Mouse (Mus musculus): ENCODE results near the gene Pak6.
A peak's percentile ranks its signal among the peaks of the same experiment; 100 is the strongest.
"Not testable (repeated sequence)": the region's sequence is repeated elsewhere in the genome, so short reads cannot be mapped to it uniquely, and the experiment has no call there.

Pak6 gene

DNA sequence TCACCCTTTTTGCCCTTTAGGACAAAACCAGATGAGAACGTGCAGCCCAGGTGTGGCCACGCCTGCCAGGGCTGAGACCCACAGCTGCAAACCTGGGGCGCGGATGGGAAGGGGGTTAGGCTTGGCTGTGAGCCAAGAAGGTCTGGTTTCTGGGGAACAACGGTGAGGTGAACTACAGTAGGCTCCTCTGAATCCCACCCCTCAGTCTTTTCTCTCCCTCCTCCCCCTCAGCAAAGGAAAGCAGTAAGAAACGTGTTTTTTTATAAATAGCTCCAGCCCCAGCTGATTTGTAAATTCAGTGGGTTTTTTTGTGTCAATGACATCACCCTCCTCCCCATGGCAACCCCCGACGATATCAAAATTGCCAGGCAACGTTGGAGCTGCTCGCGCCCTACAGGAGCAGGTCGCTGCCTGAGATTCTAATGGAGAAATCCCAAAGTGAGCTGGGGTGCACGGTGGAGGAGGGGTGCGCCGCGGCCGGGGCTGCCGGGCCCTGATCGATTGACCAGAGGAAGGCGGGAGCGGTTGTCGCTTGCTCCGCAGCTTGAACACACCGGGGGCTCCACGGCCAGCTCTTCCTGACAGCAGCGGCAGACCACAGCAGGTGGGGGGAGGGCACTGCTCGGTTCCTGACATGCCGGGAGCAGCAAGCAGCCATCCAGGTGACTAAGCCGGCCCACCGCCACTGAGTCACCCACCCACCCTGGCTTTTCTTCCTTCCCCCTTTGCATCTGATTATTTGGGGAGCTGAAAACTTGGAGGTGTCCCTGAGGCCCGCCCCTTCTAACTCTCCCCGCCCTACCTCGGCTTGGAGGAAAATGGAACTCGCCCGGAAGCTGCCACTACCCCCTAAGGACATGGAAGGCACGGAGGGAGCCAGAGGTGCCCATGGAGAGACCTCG is at the start of gene Pak6:
Pak6 (plus strand) TSS at position 402 of the 902 bp plus-strand sequence.
- peak; percentile 63 for DNase-seq (ENCODE audit: low read depth)

- DNase-seq (ENCODE audit: low read depth): no peak
Measured at GRCm38 (mm10) chr2:118618013-118618412, 45.1 kb upstream of the Pak6 start.

DNA sequence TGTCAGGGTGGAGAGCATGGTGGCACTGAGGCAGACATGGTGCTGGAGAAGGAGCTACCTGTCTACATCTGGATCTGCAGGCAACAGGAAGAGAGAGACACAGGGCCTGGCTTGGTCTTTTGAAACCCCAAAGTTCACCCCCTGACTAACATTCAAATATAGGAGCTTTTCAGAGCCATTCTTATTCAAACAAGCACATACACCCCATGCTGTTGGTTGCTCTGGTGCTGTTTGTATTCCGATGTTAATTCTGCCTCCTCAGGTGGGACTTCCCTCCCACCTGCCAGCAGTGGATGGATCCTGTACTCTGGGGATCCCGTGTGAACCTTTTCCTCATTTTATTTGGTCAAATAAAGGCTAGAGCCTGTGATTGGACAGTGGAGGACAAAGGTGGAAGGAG is 43.0 kb upstream of the Pak6 start:
- DNase-seq (ENCODE audit: low read depth): no peak

- DNase-seq (ENCODE audit: low read depth): no peak
Measured at GRCm38 (mm10) chr2:118620608-118621007, 42.5 kb upstream of the Pak6 start.

DNA sequence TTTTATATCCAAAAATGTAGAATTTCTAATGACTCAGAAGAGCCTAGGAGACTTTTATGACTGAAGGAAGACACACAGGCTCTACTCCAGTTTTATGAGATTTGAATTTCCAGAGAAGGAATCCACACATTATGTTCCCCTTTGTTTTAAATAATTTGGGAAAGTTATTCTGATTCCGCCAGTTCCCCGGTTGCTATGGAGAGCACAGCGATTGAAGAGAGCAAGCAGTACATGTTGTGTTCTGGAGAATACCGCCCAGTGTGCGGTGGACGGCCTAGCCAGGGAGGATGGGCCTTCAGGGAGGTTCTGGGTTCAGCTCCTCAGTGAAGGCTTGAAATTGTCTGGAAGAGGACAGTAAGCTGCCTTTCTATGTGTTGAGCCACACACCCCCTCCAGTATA is 33.8 kb upstream of the Pak6 start:
- no peak for DNase-seq (ENCODE audit: low read depth)

- no peak for DNase-seq (ENCODE audit: low read depth)
Measured at GRCm38 (mm10) chr2:118633441-118633840, 29.7 kb upstream of the Pak6 start.

DNA sequence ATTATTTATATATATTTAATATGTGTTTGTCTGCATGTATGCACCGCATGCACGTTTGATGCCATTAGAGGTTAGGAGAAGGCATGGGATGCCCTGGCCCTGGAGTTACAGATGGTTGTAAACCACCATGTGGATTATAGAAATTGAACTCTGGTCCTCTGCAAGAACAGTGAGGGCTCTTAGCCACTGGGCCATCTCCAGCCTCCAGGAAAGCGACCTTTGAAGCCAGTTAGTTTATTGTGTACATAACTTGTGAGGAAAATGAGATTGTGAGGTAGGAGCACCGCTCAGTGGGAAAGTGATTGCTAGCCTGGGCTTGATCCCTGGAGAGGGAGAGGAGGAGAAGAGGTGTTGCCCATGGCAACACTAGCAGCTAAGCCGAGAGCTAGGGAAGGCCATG is 25.8 kb upstream of the Pak6 start:
- no peak for DNase-seq (ENCODE audit: low read depth)

DNA sequence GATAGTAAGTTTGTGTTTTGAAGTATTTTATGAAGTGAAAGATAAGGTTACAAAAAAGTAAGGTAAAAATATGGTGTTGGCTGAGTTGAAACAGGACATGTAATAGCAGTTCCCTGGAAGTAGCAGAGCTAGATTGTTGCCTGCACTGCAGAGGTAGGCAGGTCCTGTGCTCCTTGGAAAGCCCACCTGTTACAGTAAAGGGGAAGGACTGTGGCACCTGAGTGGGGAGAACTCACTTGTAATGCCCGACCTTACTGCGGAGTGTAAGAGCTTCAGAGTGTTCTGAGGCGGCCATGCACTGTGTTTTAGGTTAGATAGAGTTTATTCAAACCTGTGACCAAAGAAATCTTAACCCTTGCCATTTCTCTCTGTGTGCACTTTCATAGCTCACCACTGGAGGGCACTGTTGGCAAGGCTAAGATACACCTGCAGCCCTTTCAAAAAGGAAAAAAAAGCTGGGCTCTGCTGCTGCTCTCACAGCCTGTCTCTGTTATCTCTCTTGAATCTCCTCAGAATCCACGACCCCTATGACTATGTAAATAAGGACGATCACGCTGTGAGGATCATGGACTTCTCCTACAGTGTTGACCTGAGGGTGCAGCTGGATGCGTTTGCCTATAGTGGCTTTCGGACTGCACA is 25.1 kb upstream of the Pak6 start:
- peak; percentile 71 for DNase-seq (ENCODE audit: low read depth)

DNA sequence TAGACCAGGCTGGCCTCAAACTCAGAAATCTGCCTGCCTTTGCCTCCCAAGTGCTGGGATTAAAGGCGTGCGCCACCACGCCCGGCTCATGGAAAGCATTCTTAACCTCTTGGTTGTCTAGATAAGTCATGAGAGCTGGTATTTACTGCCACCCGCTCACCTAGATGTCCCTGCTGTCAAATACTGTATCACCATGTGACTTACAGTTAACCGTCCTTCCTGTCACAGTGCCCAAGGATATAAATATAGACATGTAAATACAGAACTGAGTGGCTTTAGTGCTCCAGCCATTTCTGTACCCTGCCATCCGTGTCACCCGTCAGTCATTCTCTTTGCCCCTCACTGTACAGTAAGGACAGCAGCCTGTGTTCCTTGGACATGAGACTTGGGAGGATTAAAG is 24.4 kb upstream of the Pak6 start:
- DNase-seq (ENCODE audit: low read depth): no peak

DNA sequence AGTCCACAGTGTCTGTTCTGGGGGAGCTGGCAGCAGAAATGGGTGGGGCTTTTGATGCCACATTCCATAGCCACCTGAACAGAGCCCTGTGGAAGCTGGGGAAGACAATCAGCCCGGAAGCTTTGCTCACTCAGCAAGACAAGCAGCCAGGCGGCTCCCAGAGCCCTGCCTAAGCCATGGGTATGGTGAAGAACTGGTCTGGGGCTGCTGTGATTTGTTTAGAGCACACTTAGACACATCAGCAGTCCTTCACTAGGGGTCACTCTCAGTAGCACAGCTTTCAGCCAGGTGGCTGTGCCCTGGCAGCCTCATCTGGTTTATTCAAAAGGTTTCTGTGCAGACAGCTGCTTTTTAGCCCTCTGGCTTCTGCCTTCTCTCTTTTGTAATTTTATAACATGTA is 22.0 kb upstream of the Pak6 start:
- no peak for DNase-seq (ENCODE audit: low read depth)

GRCm38 (mm10) chr2:118642431-118642830 is 20.7 kb upstream of the Pak6 start:
- no peak for DNase-seq (ENCODE audit: low read depth)

DNA sequence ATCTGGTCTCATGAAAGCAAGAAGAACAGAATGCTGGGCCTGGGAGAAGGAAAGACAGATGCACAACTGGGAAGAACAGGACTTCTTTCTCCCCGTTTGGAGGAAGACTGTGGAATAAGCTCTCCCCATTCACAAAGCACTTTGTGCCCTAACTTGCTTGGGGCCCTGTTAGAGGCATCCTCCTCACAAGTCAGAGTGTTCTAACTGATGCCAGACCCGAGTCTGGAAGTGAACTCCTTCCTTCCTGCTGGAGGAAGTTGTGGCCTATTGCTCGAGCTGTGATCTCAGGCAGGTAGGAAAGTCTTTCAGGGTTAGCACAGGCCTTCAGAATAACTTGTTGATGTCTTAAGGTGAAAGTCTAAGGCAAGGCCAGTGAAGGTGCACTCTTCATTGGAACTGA is 20.2 kb upstream of the Pak6 start:
- DNase-seq (ENCODE audit: low read depth): no peak

DNA sequence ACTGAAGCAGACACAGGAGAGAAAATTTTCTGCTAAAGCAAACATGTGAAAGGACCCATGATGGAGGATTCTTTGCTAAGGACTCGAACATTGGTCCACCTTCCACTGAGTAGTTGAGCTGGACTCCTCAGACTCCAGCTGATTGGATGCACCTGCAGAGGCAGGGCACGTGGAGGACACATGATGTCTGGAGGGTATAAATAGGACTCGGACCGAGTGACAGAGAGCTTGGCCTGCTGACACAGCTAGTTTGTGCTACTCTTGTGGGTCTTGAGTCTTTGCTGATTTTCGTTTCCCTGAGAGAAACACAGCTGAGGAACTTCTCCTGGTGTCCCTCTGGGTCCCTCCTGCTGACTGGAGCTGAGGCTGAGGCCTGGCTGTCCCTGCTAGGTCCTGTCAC is 16.4 kb upstream of the Pak6 start:
- DNase-seq (ENCODE audit: low read depth): no peak

DNA sequence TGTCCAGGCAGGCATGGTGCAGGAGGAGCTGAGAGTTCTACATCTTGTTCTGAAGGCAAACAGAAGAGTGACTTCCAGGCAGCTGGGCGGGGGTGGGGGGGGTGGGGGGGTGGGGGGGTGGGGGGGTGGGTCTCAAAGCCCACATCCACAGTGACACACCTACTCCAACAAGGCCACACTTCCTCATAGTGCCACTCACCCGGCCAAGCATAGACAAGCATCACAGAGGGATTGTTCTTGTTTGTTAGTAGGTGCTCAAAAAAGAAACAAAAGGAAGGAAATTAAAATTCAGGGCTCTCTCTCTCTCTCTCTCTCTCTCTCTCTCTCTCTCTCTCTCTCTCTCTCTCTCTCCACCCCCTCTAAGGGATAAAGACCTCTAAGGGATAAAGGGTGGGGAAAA is 12.4 kb upstream of the Pak6 start:
- not testable (repeated sequence) for DNase-seq (ENCODE audit: low read depth)

GRCm38 (mm10) chr2:118656688-118657281 is 6.3 kb upstream of the Pak6 start:
- DNase-seq (ENCODE audit: low read depth): no peak

- peak; percentile 75 for DNase-seq (ENCODE audit: low read depth)
Measured at GRCm38 (mm10) chr2:118658457-118658856, 4.6 kb upstream of the Pak6 start.

DNA sequence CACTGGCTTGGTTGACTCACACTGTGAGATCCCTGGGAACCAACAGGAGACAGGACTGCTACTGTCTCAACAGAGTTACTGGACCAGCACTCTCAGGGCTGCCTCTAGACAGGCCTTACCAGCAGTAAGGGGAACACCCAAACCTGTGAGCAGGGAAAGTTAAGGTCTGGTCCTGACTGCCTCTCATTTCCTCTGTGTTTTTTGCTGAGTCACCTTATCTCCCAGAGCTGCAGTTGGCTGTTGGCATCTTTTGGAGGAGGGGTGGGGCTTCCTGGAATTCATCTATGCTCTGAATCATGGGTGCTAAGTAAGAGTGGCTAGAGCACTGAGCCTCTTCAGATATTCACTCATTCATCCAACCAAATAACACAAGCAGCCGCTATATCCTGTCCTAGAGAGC is 4.0 kb upstream of the Pak6 start:
- peak; percentile 96 for DNase-seq (ENCODE audit: low read depth)

GRCm38 (mm10) chr2:118659493-118659892 is 3.6 kb upstream of the Pak6 start:
- DNase-seq (ENCODE audit: low read depth): peak; percentile 60

- peak; percentile 83 for DNase-seq (ENCODE audit: low read depth)
Measured at GRCm38 (mm10) chr2:118659998-118660452, 3.1 kb upstream of the Pak6 start.

DNA sequence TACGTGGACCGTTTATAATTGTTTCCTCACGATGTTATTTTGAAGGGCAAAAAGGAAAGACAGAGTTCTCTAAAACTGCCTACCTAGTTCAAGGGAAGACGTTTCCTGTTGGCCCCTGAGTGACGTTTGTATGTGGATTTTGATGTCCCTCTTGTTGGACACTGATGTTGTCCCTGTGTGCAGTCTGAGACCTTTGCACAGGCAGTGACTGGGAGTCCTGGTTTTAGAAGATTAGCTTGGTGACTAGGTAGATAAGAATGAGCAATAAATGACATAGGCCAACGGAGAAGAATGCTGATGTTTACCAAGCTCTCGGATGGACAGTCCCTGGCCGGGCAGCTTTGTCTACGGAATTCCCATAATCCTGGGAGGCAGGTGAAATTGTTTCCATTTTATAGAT is 1.2 kb upstream of the Pak6 start:
- DNase-seq (ENCODE audit: low read depth): no peak

DNA sequence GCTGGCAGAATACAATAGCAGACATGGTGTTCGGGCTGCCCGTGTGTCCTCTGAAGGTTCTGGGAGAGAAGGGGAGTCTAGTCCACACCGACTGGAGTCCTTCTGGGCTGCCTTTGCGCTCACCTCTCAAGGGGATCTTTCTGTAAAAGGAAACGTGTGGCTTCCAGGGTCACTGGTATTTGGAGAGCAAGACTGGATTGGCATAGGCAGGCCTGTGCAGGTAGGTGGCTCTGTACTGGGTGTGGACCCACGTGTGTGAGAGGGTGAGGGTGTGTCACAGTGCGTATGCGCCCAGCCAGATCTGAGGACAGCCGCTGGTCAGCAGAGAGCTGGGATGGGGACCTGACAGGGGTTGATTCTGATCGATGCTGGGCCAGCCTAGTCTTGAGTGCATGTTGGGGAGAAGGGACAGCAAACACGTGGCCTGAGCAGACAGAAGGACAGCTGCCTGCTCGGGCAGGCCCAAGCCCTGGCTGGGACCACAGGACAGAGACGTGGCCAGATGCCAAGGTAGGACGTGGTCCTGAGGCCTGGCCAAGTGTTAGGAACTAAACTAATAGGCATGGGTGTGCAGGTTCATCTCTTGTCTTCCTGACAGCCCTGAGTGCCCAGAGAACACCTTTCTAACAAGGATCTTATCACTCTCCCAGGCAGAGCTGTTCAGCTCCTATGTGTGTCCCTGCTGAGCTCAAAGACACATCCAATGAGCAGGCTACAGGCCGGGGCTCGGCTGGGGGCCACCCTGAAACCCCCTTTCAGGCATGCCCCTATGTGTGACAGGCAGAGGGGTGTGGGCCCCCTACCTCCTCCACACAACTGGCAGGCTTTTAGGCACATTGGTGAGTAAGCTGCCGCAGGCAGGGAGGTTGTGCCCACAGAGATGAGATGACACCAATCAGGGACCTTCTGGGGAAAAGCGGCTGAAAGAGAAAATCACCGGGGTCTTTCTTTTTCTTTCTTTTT is 982 bp downstream of the Pak6 start:
- no peak for DNase-seq (ENCODE audit: low read depth)

DNA sequence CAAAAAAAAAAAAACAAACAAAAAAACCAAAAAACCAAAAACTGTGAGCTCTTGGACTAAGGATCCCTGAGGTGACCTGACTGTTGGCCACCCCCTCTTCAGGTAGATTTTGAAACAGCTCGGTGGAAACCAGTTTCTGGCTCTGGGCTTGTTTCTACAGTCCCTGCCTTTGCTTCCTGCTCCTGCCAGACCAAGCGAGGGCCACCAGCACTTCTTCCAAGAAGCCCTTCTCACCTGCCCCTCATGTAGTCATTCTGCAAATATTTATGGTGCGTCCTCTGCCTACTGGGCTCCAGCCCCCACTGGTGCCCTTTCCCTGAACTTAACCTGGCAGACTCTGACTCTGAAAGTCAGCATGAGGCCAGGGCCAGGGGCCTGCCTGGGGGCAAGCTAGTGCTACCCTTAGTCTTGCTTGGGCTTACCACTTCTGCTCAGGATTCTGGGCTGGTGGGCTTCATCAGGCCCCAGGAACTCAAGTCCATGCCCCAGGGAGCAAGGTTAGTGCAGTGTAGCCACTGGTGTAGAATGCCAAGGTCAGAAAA is 1.9 kb downstream of the Pak6 start:
- no peak for DNase-seq (ENCODE audit: low read depth)

All from c-Kit-positive CD71-positive TER-119-negative erythroid progenitor cells, embryonic 14.5 days (primary cell).